Mouse (Mus musculus): ENCODE data around the gene Olfr263.

Olfr263 gene

DNA sequence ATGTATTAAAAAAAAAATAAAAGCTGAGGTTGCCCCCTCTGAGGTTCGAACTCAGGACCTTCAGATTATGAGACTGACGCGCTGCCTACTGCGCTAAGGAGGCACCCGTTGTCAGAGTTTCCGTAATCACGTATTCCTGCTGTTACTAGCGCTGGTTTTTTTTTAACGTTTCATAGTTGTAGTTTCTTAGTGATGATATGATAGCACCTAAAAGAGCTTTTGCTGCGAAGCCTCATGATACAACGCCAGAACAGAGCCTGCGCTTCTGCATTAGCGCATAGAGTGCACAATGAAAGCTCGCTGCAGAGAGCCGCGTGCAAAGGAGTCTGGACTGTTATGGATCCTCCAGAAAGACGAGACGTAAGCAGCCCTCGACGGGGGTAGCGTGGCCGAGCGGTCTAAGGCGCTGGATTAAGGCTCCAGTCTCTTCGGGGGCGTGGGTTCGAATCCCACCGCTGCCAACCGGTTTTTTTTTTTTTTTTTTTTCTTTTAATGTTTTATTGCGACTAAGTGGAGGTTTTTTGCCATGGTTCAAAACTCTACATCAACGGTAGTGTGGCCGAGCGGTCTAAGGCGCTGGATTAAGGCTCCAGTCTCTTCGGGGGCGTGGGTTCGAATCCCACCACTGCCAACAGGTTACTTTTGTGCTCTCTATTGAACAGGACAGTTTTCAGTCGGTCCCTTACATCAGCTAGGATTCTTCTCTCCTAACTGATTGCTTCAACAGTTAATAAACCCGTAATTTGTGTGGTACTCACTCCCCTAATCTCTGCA, 40.4 kb downstream of the Olfr263 start:
- peak; percentile 91 for DNase-seq (ENCODE audit: low read depth, low spot score)

- no peak for DNase-seq (ENCODE audit: low read depth, low spot score)
Observed at GRCm38 (mm10) chr13:21170431-21171155, 41.2 kb downstream of the Olfr263 start.

DNA sequence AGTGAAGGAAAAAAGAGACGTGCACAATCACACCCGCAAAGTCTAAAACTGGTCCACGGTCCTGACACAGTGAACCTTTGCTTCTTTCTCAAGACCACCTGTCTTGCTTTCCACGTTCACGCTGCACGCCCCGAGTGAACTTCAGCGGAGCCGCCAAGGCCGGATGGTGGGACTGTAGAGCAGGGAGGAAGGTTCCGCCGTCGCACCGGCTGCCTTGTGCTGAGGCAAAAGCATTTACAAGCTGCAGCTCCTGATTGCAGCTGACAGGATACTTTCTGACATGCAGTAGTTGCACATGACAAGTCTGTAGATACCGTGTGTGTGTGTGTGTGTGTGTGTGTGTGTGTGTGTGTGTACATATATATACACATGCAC, 41.7 kb downstream of the Olfr263 start:
- DNase-seq (ENCODE audit: low read depth, low spot score) = no peak

DNA sequence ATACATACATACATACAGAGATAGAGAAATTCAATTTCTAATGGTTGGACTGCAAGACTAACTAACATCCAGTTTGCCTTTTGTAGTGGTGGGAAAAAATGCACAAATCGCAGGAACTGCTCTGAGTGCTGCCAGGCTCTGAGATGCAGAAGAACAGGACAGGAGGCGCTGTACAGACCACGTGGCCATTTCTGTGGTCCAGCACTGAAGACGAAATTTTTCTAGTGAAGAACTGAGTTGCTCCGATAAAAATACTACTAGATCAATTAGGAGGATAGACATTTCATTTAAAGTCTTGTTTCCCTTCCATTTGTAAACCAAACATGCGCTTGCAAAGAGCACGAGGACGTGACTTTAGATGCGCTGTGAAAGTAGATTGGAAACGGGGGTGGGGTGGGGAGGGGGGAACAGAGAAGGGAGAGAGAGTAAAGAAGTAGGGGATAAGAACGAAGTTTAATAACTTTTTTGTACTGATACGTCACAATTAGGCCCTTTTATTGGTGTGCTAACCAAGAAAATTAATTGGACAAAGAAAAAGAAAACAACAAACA, 42.2 kb downstream of the Olfr263 start:
- DNase-seq (ENCODE audit: low read depth, low spot score) = peak; percentile 85

GRCm38 (mm10) chr13:21172241-21173027, 43.0 kb downstream of the Olfr263 start:
- peak; percentile 95 for DNase-seq (ENCODE audit: low read depth, low spot score)

- DNase-seq (ENCODE audit: low read depth, low spot score) = peak; percentile 98
Observed at GRCm38 (mm10) chr13:21173072-21173471, 43.6 kb downstream of the Olfr263 start.

GRCm38 (mm10) chr13:21176733-21177132, 47.3 kb downstream of the Olfr263 start:
- DNase-seq (ENCODE audit: low read depth, low spot score) = no peak

GRCm38 (mm10) chr13:21177657-21178056, 48.2 kb downstream of the Olfr263 start:
- no peak for DNase-seq (ENCODE audit: low read depth, low spot score)

DNA sequence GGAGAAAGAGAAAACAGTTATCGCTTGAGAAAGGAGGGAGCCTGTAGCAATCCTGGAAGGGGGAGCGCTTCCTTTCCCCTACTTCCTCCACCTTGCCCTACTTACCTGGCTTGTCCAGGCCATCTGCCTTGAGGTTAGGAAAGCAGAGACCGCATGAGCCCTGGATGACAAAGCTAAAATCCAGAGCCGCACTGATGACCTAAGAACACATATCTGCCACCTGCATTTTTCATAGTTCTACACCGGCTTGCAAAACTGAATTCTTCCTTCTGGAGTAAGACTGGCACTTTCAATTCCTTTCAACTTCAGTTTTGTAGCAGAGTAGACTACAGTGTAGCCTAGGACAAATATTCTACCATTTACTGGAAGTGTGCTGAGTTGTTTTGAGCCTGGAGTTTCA, 48.9 kb downstream of the Olfr263 start:
- no peak for DNase-seq (ENCODE audit: low read depth, low spot score)

DNA sequence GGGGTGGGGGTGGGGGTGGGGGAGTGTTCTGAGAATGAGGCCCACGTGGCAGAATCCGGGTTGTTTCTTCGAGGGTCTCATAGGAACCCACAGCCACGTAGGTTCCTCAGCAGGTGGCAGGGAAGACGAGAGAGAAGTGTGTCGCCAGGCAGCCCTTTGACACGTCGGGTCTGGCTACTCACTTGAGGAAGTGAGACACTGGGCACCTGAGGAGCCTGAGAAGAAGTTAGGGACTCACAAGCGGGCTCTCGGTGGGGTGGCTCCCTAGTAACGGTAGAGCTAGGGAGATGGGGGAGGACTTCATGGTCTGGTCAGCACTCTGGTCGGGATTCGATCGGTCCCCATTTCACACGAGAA, 49.9 kb downstream of the Olfr263 start, which contains the start of gene Trim27:
Trim27 (plus strand) TSS at position 79 of the 357 bp plus-strand sequence.
- no peak for DNase-seq (ENCODE audit: low read depth, low spot score)

DNA sequence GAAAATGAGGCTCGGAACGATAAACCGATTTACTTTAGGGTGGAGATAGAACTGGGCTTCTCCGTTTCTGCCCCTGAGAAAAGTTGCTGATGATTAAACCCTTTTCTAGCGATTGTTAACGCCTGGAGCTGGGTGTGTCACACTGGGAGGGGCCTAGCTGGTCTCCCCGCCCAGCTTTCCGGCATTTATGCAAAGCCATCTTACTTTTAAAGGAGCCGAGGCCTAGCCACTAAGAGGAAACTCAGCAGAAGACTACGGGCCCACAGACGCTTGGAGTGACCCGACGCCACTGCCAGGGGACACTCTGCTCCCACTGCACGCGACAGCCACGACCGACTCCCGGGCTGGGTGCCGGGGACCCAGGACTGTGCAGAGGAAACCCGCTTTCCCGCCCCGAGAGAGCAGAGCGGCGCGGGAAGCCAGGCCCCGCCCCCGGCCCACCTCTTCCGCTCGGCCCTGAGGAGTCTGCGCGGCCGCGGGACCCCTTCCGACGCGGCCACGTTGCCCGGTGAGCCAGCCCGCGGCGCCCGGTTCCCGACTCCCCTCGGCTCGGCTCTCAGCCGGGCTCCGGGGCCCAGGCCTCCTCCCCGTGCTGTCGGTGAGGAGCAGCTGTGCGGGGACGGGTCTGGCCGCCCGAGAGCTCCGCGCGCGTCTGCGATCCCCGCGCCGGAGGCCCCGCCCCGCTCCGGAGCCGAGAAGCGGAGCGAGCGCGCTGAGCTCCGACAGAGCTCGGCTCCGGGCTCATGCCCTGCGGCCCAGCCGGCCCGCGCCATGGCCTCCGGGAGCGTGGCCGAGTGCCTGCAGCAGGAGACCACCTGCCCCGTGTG, 50.5 kb downstream of the Olfr263 start:
- DNase-seq (ENCODE audit: low read depth, low spot score) = peak; percentile 92

- peak; percentile 48 for DNase-seq (ENCODE audit: low read depth, low spot score)
Observed at GRCm38 (mm10) chr13:21180551-21181530, 51.4 kb downstream of the Olfr263 start.

DNA sequence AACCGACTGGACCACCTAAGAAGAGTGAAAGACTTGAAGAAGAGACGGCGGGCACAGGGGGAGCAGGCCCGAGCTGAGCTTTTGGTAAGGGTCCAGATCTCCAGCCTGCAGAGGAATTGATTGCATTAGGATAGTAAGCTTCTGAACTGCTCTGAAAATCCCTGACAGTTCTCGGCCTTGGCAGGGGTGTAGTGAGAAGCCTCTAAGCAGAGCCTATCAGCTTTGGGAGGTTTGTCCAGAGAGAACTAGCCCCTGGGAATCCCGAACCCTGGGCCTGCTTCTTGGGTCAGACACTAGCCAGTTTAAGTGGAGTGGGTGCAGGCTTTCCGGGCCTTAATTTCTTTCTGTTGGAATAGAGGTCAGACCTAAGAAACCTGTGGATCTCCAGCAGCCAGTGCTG, 52.6 kb downstream of the Olfr263 start:
- no peak for DNase-seq (ENCODE audit: low read depth, low spot score)

GRCm38 (mm10) chr13:21183066-21183465, 53.6 kb downstream of the Olfr263 start:
- no peak for DNase-seq (ENCODE audit: low read depth, low spot score)

DNA sequence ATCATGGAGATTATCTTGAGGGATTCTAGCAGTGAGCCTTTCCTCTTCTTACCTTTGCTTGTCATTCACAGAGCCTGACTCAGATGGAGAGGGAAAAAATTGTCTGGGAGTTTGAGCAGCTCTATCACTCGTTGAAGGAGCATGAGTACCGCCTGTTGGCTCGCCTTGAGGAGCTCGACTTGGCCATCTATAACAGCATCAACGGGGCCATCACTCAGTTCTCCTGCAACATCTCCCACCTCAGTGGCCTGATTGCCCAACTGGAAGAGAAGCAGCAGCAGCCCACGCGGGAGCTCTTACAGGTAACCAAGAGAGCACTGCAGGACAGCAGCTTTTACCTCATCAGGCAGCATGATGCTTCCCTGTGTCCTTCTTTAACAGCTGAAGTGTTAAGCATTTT, 54.2 kb downstream of the Olfr263 start:
- no peak for DNase-seq (ENCODE audit: low read depth, low spot score)

- DNase-seq (ENCODE audit: low read depth, low spot score) = no peak
Observed at GRCm38 (mm10) chr13:21185521-21185920, 56.1 kb downstream of the Olfr263 start.

All from 3T3-L1 (cell line).